Mouse (Mus musculus) G1E (cell line): ENCODE data around the gene Thsd7a.

Experiments
- CTCF ChIP-seq: IDR thresholded peaks from 2 replicates; pipeline ENCODE4 v1.5.1; 2012; ENCODE audit warnings: low read depth, low read length, inconsistent platforms, mixed read lengths
- GATA2 ChIP-seq: IDR thresholded peaks from 2 replicates; pipeline ENCODE4 v1.6.1; 2012; ENCODE audit warnings: low read depth, low read length, inconsistent platforms, borderline replicate concordance
- TAL1 ChIP-seq: conservative IDR thresholded peaks from 2 replicates; pipeline ENCODE4 v1.6.1; 2012; ENCODE audit warnings: low read depth, low read length, inconsistent platforms, mixed read lengths

GRCm38 (mm10) chr6:12628637-12629246 is 120.5 kb downstream of the Thsd7a start:
- TF ChIP-seq GATA2 (no peak), CTCF (no peak), TAL1 (no peak)
